14 mouse cellular contexts compared by ENCODE assay signal in genomic region chr17:16218623-16219022, GRCm38 (mm10).
DNase-seq lines count a peak whose midpoint lies in the region; ATAC-seq lines count a peak whose summit lies in the region.
"Had no signal": no experiment of that assay in that cellular context is flagged by ENCODE, and none has a peak within 500 bp of the region (broad histone marks: within the 10 kb centered on the region; RNA-seq: fewer than 3 reads in every experiment).

No protein-coding gene starts in this region.

- H3K36me3 ChIP-seq in heart, embryonic 10.5 days = no peaks in the 10 kb centered on the region
- H3K36me3 ChIP-seq in limb, embryonic 15.5 days = no peaks in the 10 kb centered on the region
- H3K36me3 ChIP-seq: G1E had no signal

- H3K4me1 ChIP-seq in heart, embryonic 10.5 days = no peaks in the 10 kb centered on the region
- H3K4me1 ChIP-seq in limb, embryonic 15.5 days = peaks cover 3% of the 10 kb centered on the region; the same call in 1 of the 2 replicates

- H3K4me3 ChIP-seq in heart, embryonic 10.5 days = no peak overlapping the region
- H3K4me3 ChIP-seq in limb, embryonic 15.5 days = no peak overlapping the region
- H3K4me3 ChIP-seq: left cerebral cortex, adult 2 months had no signal

- H3K9me3 ChIP-seq in heart, embryonic 10.5 days = no peaks in the 10 kb centered on the region
- no peaks in the 10 kb centered on the region for H3K9me3 ChIP-seq in limb, embryonic 15.5 days
- H3K9me3 ChIP-seq: G1E had no signal

- H3K9ac ChIP-seq in limb, embryonic 15.5 days = no peak overlapping the region

- 71% methylated on average over 2 of the region's 2 CpGs for WGBS in heart, embryonic 10.5 days
- WGBS in limb, embryonic 15.5 days = 25% methylated on average over 2 of the region's 2 CpGs

- H3K4me2 ChIP-seq in limb, embryonic 15.5 days = no peak overlapping the region

- no peaks in the 10 kb centered on the region for H3K27me3 ChIP-seq in heart, embryonic 10.5 days (ENCODE audit: insufficient read depth, poor library complexity, severe bottlenecking)
- H3K27me3 ChIP-seq in limb, embryonic 15.5 days = no peaks in the 10 kb centered on the region

- peak; percentile 19 to 31 for DNase-seq in heart, adult 9 months (ENCODE audit: low spot score in 2 of 2)
- no peak for DNase-seq in heart, embryonic 10.5 days (ENCODE audit: low spot score)
- DNase-seq in Muller cell, postnatal 12 days (ENCODE audit: inconsistent ontology term) = peak; percentile 29
- peak; percentile 31 for DNase-seq in fibroblast of lung, adult 2 months (ENCODE audit: low read depth)
- no peak for DNase-seq in layer of hippocampus, adult 18-20 months (ENCODE audit: low spot score in 2 of 2)
- no peak for DNase-seq in layer of hippocampus, postnatal 10 days (ENCODE audit: low spot score in 2 of 2)
- no peak for DNase-seq in cerebellum, postnatal 25 days
- DNase-seq: adrenal gland, postnatal 14 days; cerebellum, postnatal 14 days; kidney, adult 9 months had no signal

- peak; percentile 80 for ATAC-seq in limb, embryonic 15.5 days (ENCODE audit: insufficient number of reproducible peaks, low FRiP score, low TSS enrichment, low read depth)
- ATAC-seq: lung, postnatal 0 days had no signal

- no peak overlapping the region for H3K27ac ChIP-seq in heart, embryonic 10.5 days
- no peak overlapping the region for H3K27ac ChIP-seq in limb, embryonic 15.5 days
- H3K27ac ChIP-seq: left cerebral cortex, adult 2 months had no signal

Comparison
In these comparisons a context has a peak if more than half of its experiments do, and no peak if none do; other contexts are left out.
1. DNase-seq: peak in heart, adult 9 months (2 of 2), Muller cell, postnatal 12 days (single experiment) and fibroblast of lung, adult 2 months (single experiment); none in heart, embryonic 10.5 days (single experiment), layer of hippocampus, adult 18-20 months (0 of 2), layer of hippocampus, postnatal 10 days (0 of 2) and cerebellum, postnatal 25 days (0 of 2).